Mouse (Mus musculus): ENCODE measurements around the gene Myl9. TPM values are rescaled to one million over a fixed set of nuclear protein-coding genes. Genes with fewer than 3 reads are reported as not detected.

Gene Myl9
- polyA plus RNA-seq, 1 experiment from 2014 or later, result 41.2 TPM

DNA sequence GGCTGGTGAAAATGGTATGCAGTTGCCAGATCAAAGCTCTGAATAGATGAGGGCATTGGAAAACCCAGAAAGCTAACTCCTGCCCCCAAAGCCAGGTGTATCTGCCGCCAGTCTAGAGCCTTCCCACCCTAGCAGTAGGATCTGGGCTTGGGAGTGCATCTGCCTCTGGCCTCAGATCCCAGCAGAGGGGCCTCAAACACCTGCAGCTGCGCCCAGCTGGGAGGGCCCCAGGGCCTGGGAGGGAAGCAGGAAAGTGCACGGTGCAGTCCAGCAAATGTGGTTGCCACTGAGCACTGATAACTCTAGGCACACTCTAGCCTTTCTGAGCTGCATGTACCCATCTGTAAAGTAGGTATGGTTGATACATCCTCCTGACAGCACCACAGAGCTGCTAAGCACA lies 32.0 kb upstream of the Myl9 start:
- Histone ChIP-seq H3K4me3 (no peak overlapping the region), H3K27ac (no peak overlapping the region), H3K9me3 (no peaks in the 10 kb centered on the region), H3K4me2 (no peak overlapping the region), H3K36me3 (replicated peaks) (peaks cover 23% of the 10 kb centered on the region; the same call in 1 of the 2 replicates), H3K27me3 (replicated peaks) (no peaks in the 10 kb centered on the region), H3K4me1 (peaks cover 26% of the 10 kb centered on the region), H3K9ac (no peak overlapping the region)
- ATAC-seq (replicated peaks), result no peak
- WGBS, result 71% methylated on average over 3 of the region's 3 CpGs

- Histone ChIP-seq H3K9ac (no peak overlapping the region), H3K36me3 (replicated peaks) (peaks cover 27% of the 10 kb centered on the region), H3K4me1 (peaks cover 26% of the 10 kb centered on the region), H3K9me3 (no peaks in the 10 kb centered on the region), H3K27me3 (replicated peaks) (no peaks in the 10 kb centered on the region), H3K27ac (no peak overlapping the region), H3K4me3 (no peak overlapping the region), H3K4me2 (no peak overlapping the region)
- WGBS, result 65% methylated on average over 5 of the region's 5 CpGs
- no peak for ATAC-seq (replicated peaks)
These were observed 30.8 kb upstream of the Myl9 start for GRCm38 (mm10) chr2:156744414-156744813.

DNA sequence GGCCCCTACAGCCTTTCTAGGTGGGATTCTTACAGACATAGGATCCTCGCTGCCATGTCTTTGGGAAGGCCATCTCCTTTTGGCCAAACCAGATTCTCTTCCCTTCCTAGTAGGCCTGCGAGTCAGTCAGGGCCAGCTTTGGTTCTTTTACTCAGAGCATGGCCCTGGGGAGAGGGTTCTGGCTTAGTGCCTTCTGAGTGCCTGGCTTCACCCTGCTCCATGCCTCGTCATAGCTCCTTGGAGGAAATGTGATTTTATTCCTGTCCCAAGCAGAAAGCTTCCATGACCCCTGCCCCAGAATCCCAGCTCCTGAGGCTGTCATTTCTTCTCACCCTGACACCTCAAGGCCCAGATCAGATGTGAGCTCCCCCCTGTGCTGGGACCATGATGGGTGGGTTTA lies 27.9 kb upstream of the Myl9 start:
- Histone ChIP-seq H3K27ac (no peak overlapping the region), H3K9me3 (no peaks in the 10 kb centered on the region), H3K27me3 (replicated peaks) (no peaks in the 10 kb centered on the region), H3K4me3 (no peak overlapping the region), H3K9ac (no peak overlapping the region), H3K4me2 (no peak overlapping the region), H3K36me3 (replicated peaks) (peaks cover 47% of the 10 kb centered on the region), H3K4me1 (peaks cover 12% of the 10 kb centered on the region)
- no peak for ATAC-seq (replicated peaks)
- 90% methylated on average over 3 of the region's 3 CpGs for WGBS

DNA sequence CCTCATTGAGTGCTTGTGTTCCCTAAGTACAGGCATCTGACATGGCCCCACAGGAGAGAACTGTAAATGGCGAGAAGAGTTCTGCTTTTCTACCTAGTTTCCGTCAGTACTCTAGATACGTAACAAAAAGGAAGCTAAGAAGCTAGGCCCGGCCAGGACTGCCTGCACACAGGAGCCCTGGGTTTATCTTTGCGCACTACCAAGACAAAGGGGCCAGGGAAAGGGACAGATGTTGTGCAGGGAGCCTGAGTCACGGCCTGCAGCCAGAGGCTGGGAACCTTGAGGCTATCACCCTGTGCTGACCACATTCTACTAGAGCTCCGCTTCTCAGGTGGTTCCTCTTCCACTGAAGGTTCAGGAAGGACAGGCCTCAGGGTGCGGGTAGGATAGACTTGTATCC lies 25.5 kb upstream of the Myl9 start:
- H3K4me2 ChIP-seq, result no peak overlapping the region
- no peaks in the 10 kb centered on the region for H3K9me3 ChIP-seq
- H3K9ac ChIP-seq, result no peak overlapping the region
- 92% methylated on average over 8 of the region's 8 CpGs for WGBS
- ATAC-seq (replicated peaks), result no peak
- peaks cover 64% of the 10 kb centered on the region for H3K36me3 ChIP-seq (replicated peaks)
- no peaks in the 10 kb centered on the region for H3K4me1 ChIP-seq
- H3K4me3 ChIP-seq, result no peak overlapping the region
- peak overlapping the region; percentile 20; the same call in 1 of the 2 replicates for H3K27ac ChIP-seq
- no peaks in the 10 kb centered on the region for H3K27me3 ChIP-seq (replicated peaks)

GRCm38 (mm10) chr2:156756937-156757336 lies 18.3 kb upstream of the Myl9 start:
- Histone ChIP-seq H3K27me3 (replicated peaks) (no peaks in the 10 kb centered on the region), H3K9me3 (no peaks in the 10 kb centered on the region), H3K4me2 (no peak overlapping the region), H3K36me3 (replicated peaks) (peaks cover 79% of the 10 kb centered on the region), H3K27ac (no peak overlapping the region), H3K9ac (no peak overlapping the region), H3K4me3 (no peak overlapping the region), H3K4me1 (no peaks in the 10 kb centered on the region)
- WGBS, result 95% methylated on average over 9 of the region's 9 CpGs
- ATAC-seq (replicated peaks), result no peak

GRCm38 (mm10) chr2:156760843-156761505 lies 14.2 kb upstream of the Myl9 start:
- no peaks in the 10 kb centered on the region for H3K4me1 ChIP-seq
- H3K4me2 ChIP-seq, result no peak overlapping the region
- H3K9me3 ChIP-seq, result no peaks in the 10 kb centered on the region
- no peak overlapping the region for H3K4me3 ChIP-seq
- WGBS, result 89% methylated on average over 5 of the region's 5 CpGs
- H3K27ac ChIP-seq, result no peak overlapping the region
- ATAC-seq (replicated peaks), result no peak
- H3K9ac ChIP-seq, result no peak overlapping the region
- H3K36me3 ChIP-seq (replicated peaks), result peaks cover 74% of the 10 kb centered on the region
- no peaks in the 10 kb centered on the region for H3K27me3 ChIP-seq (replicated peaks)

DNA sequence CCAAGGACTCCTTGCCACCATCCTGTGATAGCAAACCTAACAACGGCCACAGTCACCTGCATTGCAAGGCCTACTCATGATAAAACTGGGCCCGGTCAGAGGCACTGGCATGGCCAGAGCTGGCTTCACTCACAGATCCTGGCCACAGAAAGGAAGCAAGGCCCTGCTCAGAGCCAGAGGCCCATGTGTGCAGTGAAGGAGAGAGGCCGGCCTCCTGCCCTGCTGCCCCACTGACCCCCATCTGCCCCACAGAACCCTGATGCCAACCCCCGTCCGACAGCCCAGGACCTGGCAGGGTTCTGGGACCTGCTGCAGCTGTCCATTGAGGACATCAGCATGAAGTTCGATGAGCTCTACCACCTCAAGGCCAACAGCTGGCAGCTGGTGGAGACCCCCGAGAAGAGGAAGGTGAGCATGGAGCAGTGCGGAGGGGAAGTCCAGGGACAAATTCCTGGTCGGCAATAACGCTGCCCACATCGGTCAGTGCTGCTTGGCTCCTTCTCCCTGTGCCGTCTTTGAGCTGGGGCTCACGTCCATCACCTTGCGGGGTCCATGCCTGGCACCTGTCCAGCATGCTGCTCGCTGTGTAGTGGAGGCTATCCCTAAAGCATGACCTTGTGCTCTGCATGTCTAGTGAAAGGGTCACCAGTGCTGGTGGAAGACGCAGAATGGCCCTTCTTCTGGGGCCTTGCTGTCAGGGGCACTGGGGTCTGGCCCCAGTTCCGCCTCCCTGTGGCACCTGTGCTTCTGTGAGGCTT lies 13.5 kb upstream of the Myl9 start:
- Histone ChIP-seq H3K4me3 (no peak overlapping the region), H3K36me3 (replicated peaks) (peaks cover 67% of the 10 kb centered on the region), H3K4me2 (no peak overlapping the region), H3K9ac (no peak overlapping the region), H3K27me3 (replicated peaks) (no peaks in the 10 kb centered on the region), H3K4me1 (no peaks in the 10 kb centered on the region), H3K27ac (no peak overlapping the region), H3K9me3 (no peaks in the 10 kb centered on the region)
- 97% methylated on average over 17 of the region's 17 CpGs for WGBS
- no peak for ATAC-seq (replicated peaks)

- Histone ChIP-seq H3K9me3 (no peaks in the 10 kb centered on the region), H3K27me3 (replicated peaks) (no peaks in the 10 kb centered on the region), H3K4me1 (no peaks in the 10 kb centered on the region), H3K4me2 (no peak overlapping the region), H3K27ac (no peak overlapping the region), H3K36me3 (replicated peaks) (peaks cover 59% of the 10 kb centered on the region), H3K4me3 (no peak overlapping the region), H3K9ac (no peak overlapping the region)
- ATAC-seq (replicated peaks), result no peak
- 80% methylated on average over 21 of the region's 21 CpGs for WGBS
These were observed 12.7 kb upstream of the Myl9 start for GRCm38 (mm10) chr2:156762499-156762898.

- 0 out of 2 replicates have a peak, but pooled peaks have one; percentile 41 for ATAC-seq (replicated peaks)
- H3K36me3 ChIP-seq (replicated peaks), result peaks cover 53% of the 10 kb centered on the region
- 84% methylated on average over 11 of the region's 11 CpGs for WGBS
These were observed 12.1 kb upstream of the Myl9 start for GRCm38 (mm10) chr2:156763101-156763500.

DNA sequence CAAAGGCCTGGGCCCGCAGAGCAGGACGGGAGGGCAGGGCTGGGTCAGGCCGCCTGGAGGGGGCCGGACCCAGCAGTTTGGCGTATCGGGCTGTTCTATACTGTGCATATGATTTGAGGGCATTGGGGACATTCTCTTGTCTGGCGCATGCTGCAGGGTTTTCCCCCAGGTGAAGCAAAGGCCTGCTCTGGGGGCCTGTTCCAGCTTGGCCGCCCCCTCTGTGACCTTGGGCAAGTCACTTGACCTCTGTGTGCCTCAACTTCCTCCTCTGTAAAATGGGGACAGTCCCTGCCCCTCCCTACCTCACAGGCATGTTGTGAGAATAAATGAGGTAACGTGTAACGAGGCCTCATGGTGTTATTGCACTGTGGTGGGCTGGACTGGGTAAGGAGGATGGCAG lies 11.2 kb upstream of the Myl9 start:
- 92% methylated on average over 10 of the region's 10 CpGs for WGBS
- Histone ChIP-seq H3K4me1 (no peaks in the 10 kb centered on the region), H3K4me3 (no peak overlapping the region), H3K36me3 (replicated peaks) (peaks cover 44% of the 10 kb centered on the region), H3K9me3 (no peaks in the 10 kb centered on the region), H3K27me3 (replicated peaks) (no peaks in the 10 kb centered on the region), H3K4me2 (no peak overlapping the region), H3K27ac (no peak overlapping the region), H3K9ac (no peak overlapping the region)
- no peak for ATAC-seq (replicated peaks)

More at GRCm38 (mm10) chr2:156763101-156763500, 12.1 kb upstream of the Myl9 start:
- Histone ChIP-seq H3K9ac (no peak overlapping the region), H3K27me3 (replicated peaks) (no peaks in the 10 kb centered on the region), H3K27ac (0 out of 2 replicates have a peak overlapping the region, but pooled peaks have one; percentile 6), H3K4me2 (no peak overlapping the region), H3K4me3 (no peak overlapping the region), H3K9me3 (no peaks in the 10 kb centered on the region), H3K4me1 (no peaks in the 10 kb centered on the region)

DNA sequence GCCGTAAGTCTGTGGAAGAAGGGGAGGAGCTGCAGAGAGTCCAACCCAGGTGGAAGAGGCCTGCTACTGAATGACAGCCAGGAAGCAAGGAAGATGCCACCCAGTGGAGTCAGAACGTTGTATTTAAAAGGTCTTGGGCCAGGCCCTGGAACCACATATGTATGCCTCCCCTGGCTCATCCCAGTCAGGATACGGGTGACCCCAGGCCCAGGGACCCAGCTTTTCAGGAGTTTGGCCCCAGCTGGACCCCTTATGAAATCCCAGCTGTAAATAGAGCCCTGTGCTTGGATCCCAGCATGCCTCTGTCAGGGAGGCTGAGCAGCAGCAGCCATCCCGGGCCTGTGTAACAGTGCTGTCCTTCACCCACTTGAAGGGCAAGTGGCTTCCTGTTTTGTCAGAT lies 10.5 kb upstream of the Myl9 start:
- H3K27ac ChIP-seq, result no peak overlapping the region

GRCm38 (mm10) chr2:156765593-156765992 lies 9.6 kb upstream of the Myl9 start:
- Histone ChIP-seq H3K4me2 (no peak overlapping the region), H3K27me3 (replicated peaks) (no peaks in the 10 kb centered on the region), H3K27ac (no peak overlapping the region), H3K9me3 (no peaks in the 10 kb centered on the region), H3K4me1 (no peaks in the 10 kb centered on the region), H3K4me3 (no peak overlapping the region), H3K9ac (no peak overlapping the region), H3K36me3 (replicated peaks) (peaks cover 38% of the 10 kb centered on the region)
- WGBS, result 92% methylated on average over 8 of the region's 8 CpGs
- no peak for ATAC-seq (replicated peaks)

More for the DNA sequence above, 10.5 kb upstream of the Myl9 start:
- WGBS, result 68% methylated on average over 4 of the region's 4 CpGs
- H3K4me2 ChIP-seq, result no peak overlapping the region
- no peak overlapping the region for H3K9ac ChIP-seq
- H3K4me1 ChIP-seq, result no peaks in the 10 kb centered on the region
- H3K36me3 ChIP-seq (replicated peaks), result peaks cover 39% of the 10 kb centered on the region
- no peaks in the 10 kb centered on the region for H3K9me3 ChIP-seq
- no peaks in the 10 kb centered on the region for H3K27me3 ChIP-seq (replicated peaks)
- no peak overlapping the region for H3K4me3 ChIP-seq
- ATAC-seq (replicated peaks), result no peak

All from midbrain, embryonic 15.5 days (tissue).